Mouse (Mus musculus) testis, adult 2 months (tissue): ENCODE results near the gene Sprr2a3. TPM values are rescaled to one million over a fixed set of nuclear protein-coding genes. Genes with fewer than 3 reads are reported as not detected.

Source experiments
- H3K27ac ChIP-seq: fragments of 200-500 bp; 2 replicates; pipeline ENCODE4 v1.5.1; 2012; ENCODE audit warnings: low read depth, low read length; ENCODE audit not compliant: control insufficient read depth, insufficient read depth
- H3K27me3 ChIP-seq: fragments of 200-500 bp; 2 replicates; pipeline ENCODE4 v1.6.1; 2012; ENCODE audit warnings: mild to moderate bottlenecking, low read length, moderate library complexity; ENCODE audit not compliant: control insufficient read depth, insufficient read depth
- H3K36me3 ChIP-seq: fragments of 200-500 bp; 2 replicates; pipeline ENCODE4 v1.6.1; 2012; ENCODE audit warnings: mild to moderate bottlenecking, low read length; ENCODE audit not compliant: control insufficient read depth, insufficient read depth
- H3K4me1 ChIP-seq: fragments of 200-500 bp; 2 replicates; pipeline ENCODE4 v1.6.1; 2012; ENCODE audit warnings: low read length; ENCODE audit not compliant: control insufficient read depth, insufficient read depth
- H3K4me3 ChIP-seq: fragments of 200-500 bp; 2 replicates; pipeline ENCODE4 v1.5.1; 2012; ENCODE audit warnings: low read depth, mild to moderate bottlenecking, low read length, moderate library complexity, mixed read lengths; ENCODE audit not compliant: control insufficient read depth
- CTCF ChIP-seq: fragments of 200-500 bp; IDR thresholded peaks from 2 replicates; pipeline ENCODE4 v1.5.1; 2012; ENCODE audit warnings: low read depth, mild to moderate bottlenecking, inconsistent platforms, low read length, moderate library complexity; ENCODE audit not compliant: control insufficient read depth, insufficient read depth, insufficient replicate concordance
- POLR2A ChIP-seq: fragments of 200-500 bp; IDR thresholded peaks from 2 replicates; pipeline ENCODE4 v1.6.1; 2012; ENCODE audit warnings: low read depth, mild to moderate bottlenecking, inconsistent platforms, low read length, moderate library complexity; ENCODE audit not compliant: control insufficient read depth
- polyA plus RNA-seq: library from polyadenylated mRNA; depleted of rRNA; stranded (reverse); fragments of >200 nt; gene quantifications from 2 replicates; pipeline ENCODE4 v1.2.3, GENCODE M21; 2012; rRNA removed

Gene Sprr2a3
- polyA plus RNA-seq, 1 experiment = 0.33 TPM

DNA sequence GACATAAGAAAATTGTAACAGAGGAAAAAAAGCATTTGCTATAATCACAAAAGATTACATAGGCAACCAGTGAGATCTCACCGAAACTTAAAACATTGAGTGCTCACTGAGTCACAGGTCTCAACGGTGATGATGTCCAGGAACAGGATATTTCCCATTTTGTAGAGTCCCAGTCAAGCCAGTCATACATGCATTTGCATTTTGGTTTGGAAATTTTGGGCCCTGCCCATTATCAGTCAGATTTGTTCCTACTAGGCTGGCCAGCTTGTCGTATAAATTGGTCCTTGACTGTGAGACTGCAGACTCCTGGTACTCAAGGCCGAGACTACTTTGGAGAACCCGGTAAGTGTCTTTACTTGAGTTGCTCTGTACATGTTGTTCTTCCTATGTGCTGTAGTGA, 53.6 kb downstream of the Sprr2a3 start, which contains the start of gene Sprr2d:
Gene Sprr2d (plus strand): TSS at position 301 of the 400 bp plus-strand sequence.
- no peak within 1 kb of the TSS for H3K4me3 ChIP-seq
- no peak within 1 kb of the TSS for H3K27ac ChIP-seq
- H3K4me1 ChIP-seq = no peaks in the 10 kb centered on the region
- no peaks in the 10 kb centered on the region for H3K36me3 ChIP-seq
- TF ChIP-seq CTCF = no peak
- no peak for TF ChIP-seq POLR2A
- no peaks in the 10 kb centered on the region for H3K27me3 ChIP-seq

Other genes starting within 250 kb of the Sprr2a3 start
- gene Lor, start 202.3 kb upstream of the Sprr2a3 start, polyA plus RNA-seq = 0.08 TPM in 1 of 2 replicates, not detected in the other
- gene Prr9, start 161.5 kb upstream of the Sprr2a3 start, polyA plus RNA-seq = 1.5 and 2.0 TPM in 2 replicates
- 875 and 1,017 TPM in 2 replicates for gene Lelp1, start 142.7 kb upstream of the Sprr2a3 start, polyA plus RNA-seq
- 0.10 TPM in 1 of 2 replicates, not detected in the other for gene Sprr2a1, start 69.6 kb upstream of the Sprr2a3 start, polyA plus RNA-seq
- 8.6 and 11.1 TPM in 2 replicates for gene Sprr2a2, start 69.5 kb upstream of the Sprr2a3 start, polyA plus RNA-seq
- gene Sprr2b, start 31.2 kb downstream of the Sprr2a3 start, polyA plus RNA-seq = not detected in 2 replicates
- gene Sprr2d, start 53.7 kb downstream of the Sprr2a3 start, polyA plus RNA-seq = not detected in 2 replicates
- gene Sprr2e, start 66.7 kb downstream of the Sprr2a3 start, polyA plus RNA-seq = not detected in 2 replicates
- gene Sprr2f, start 79.8 kb downstream of the Sprr2a3 start, polyA plus RNA-seq = not detected in 2 replicates
- not detected in 2 replicates for gene Sprr2h, start 100.3 kb downstream of the Sprr2a3 start, polyA plus RNA-seq
- not detected in 2 replicates for gene Sprr2i, start 122.6 kb downstream of the Sprr2a3 start, polyA plus RNA-seq
- not detected in 2 replicates for gene Sprr2j-ps, start 132.7 kb downstream of the Sprr2a3 start, polyA plus RNA-seq
- gene Gm9774, start 144.0 kb downstream of the Sprr2a3 start, polyA plus RNA-seq = 5.2 and 7.2 TPM in 2 replicates
- gene Sprr2k, start 147.2 kb downstream of the Sprr2a3 start, polyA plus RNA-seq = not detected in 2 replicates
- not detected in 2 replicates for gene Sprr1b, start 153.4 kb downstream of the Sprr2a3 start, polyA plus RNA-seq
- gene Sprr3, start 173.3 kb downstream of the Sprr2a3 start, polyA plus RNA-seq = not detected in 2 replicates
- gene Sprr1a, start 200.5 kb downstream of the Sprr2a3 start, polyA plus RNA-seq = 0.32 and 0.73 TPM in 2 replicates
- not detected in 2 replicates for gene Sprr4, start 215.1 kb downstream of the Sprr2a3 start, polyA plus RNA-seq
- not detected in 2 replicates for gene 2310046K23Rik, start 249.1 kb downstream of the Sprr2a3 start, polyA plus RNA-seq